Mouse (Mus musculus) limb, embryonic 10.5 days (tissue): ENCODE measurements at regions not wholly inside any gene's neighbourhood (a gene's known extent, or its start where the extent isn't known, plus 50 kb on each side); places are given as distances from the start of the nearest gene placed in this dataset.

Experiments
- DNase-seq: peaks from one replicate; pipeline ENCODE4 v3.0.0-alpha.2; 2017; ENCODE audit warnings: low spot score
- H3K27ac ChIP-seq: fragments of 300-500 bp; sonication (generic); 2 replicates; pipeline ENCODE4 v1.5.1; 2016; ENCODE audit warnings: mild to moderate bottlenecking
- H3K27me3 ChIP-seq: fragments of 300-500 bp; sonication (generic); 2 replicates; pipeline ENCODE4 v1.6.1; 2016; ENCODE audit warnings: low read depth, mild to moderate bottlenecking; ENCODE audit not compliant: poor library complexity, severe bottlenecking
- H3K36me3 ChIP-seq: fragments of 300-500 bp; sonication (generic); 2 replicates; pipeline ENCODE4 v1.6.1; 2016; ENCODE audit warnings: mild to moderate bottlenecking, moderate library complexity
- H3K4me1 ChIP-seq: fragments of 300-500 bp; sonication (generic); 2 replicates; pipeline ENCODE4 v1.6.1; 2016
- H3K4me3 ChIP-seq: fragments of 300-500 bp; sonication (generic); 2 replicates; pipeline ENCODE4 v1.5.1; 2016; ENCODE audit warnings: mild to moderate bottlenecking, moderate library complexity
- H3K9me3 ChIP-seq: fragments of 300-500 bp; sonication (generic); replicated peaks from 2 replicates; pipeline ENCODE4 v1.6.1; 2016; ENCODE audit warnings: mild to moderate bottlenecking
- WGBS: fragments of 180-500 bp; shearing (Covaris S2); methylation state at CpG from one replicate; pipeline ENCODE4 v1.1.7; 2016; 5-methylcytosine and 5-hydroxymethylcytosine counted together

- H3K27ac ChIP-seq, result no peak overlapping the region
- DNase-seq, result no peak
- no peaks in the 10 kb centered on the region for H3K4me1 ChIP-seq
- H3K36me3 ChIP-seq, result no peaks in the 10 kb centered on the region
- no peak overlapping the region for H3K4me3 ChIP-seq
- H3K27me3 ChIP-seq, result no peaks in the 10 kb centered on the region
- no peaks in the 10 kb centered on the region for H3K9me3 ChIP-seq
- 84% methylated on average over 3 of the region's 3 CpGs for WGBS
These were observed 244.5 kb downstream of the Pik3r1 start for GRCm38 (mm10) chr13:101523492-101523891.

GRCm38 (mm10) chr13:101522597-101522996, 245.4 kb downstream of the Pik3r1 start:
- no peak for DNase-seq
- H3K4me3 ChIP-seq, result no peak overlapping the region
- H3K27me3 ChIP-seq, result no peaks in the 10 kb centered on the region
- H3K9me3 ChIP-seq, result no peaks in the 10 kb centered on the region
- H3K4me1 ChIP-seq, result no peaks in the 10 kb centered on the region
- no peaks in the 10 kb centered on the region for H3K36me3 ChIP-seq
- WGBS, result 91% methylated on average over 2 of the region's 2 CpGs
- no peak overlapping the region for H3K27ac ChIP-seq

- WGBS, result 87% methylated on average over 3 of the region's 3 CpGs
- Histone ChIP-seq H3K36me3 (no peaks in the 10 kb centered on the region), H3K27ac (no peak overlapping the region), H3K4me3 (no peak overlapping the region), H3K4me1 (no peaks in the 10 kb centered on the region), H3K9me3 (no peaks in the 10 kb centered on the region), H3K27me3 (no peaks in the 10 kb centered on the region)
- DNase-seq, result no peak
These were observed 254.7 kb downstream of the Pik3r1 start for GRCm38 (mm10) chr13:101513354-101513753.

GRCm38 (mm10) chr13:101509946-101510345, 258.1 kb downstream of the Pik3r1 start:
- Histone ChIP-seq H3K27ac (no peak overlapping the region), H3K4me1 (no peaks in the 10 kb centered on the region), H3K36me3 (no peaks in the 10 kb centered on the region), H3K9me3 (no peaks in the 10 kb centered on the region), H3K4me3 (no peak overlapping the region), H3K27me3 (no peaks in the 10 kb centered on the region)
- 71% methylated on average over 1 of the region's 1 CpGs for WGBS
- DNase-seq, result no peak

- no peak for DNase-seq
- Histone ChIP-seq H3K27ac (no peak overlapping the region), H3K9me3 (no peaks in the 10 kb centered on the region), H3K4me3 (no peak overlapping the region), H3K27me3 (no peaks in the 10 kb centered on the region), H3K4me1 (no peaks in the 10 kb centered on the region), H3K36me3 (no peaks in the 10 kb centered on the region)
These were observed 259.7 kb downstream of the Pik3r1 start for GRCm38 (mm10) chr13:101508331-101508730.

GRCm38 (mm10) chr13:101506696-101507095, 261.3 kb downstream of the Pik3r1 start:
- DNase-seq, result no peak
- H3K27ac ChIP-seq, result no peak overlapping the region
- no peaks in the 10 kb centered on the region for H3K4me1 ChIP-seq
- no peaks in the 10 kb centered on the region for H3K36me3 ChIP-seq
- H3K9me3 ChIP-seq, result no peaks in the 10 kb centered on the region
- no peak overlapping the region for H3K4me3 ChIP-seq
- H3K27me3 ChIP-seq, result no peaks in the 10 kb centered on the region

GRCm38 (mm10) chr13:101505054-101505453, 263.0 kb downstream of the Pik3r1 start:
- Histone ChIP-seq H3K4me1 (no peaks in the 10 kb centered on the region), H3K4me3 (no peak overlapping the region), H3K36me3 (no peaks in the 10 kb centered on the region), H3K27me3 (no peaks in the 10 kb centered on the region), H3K27ac (no peak overlapping the region), H3K9me3 (no peaks in the 10 kb centered on the region)
- WGBS, result 92% methylated on average over 1 of the region's 1 CpGs
- DNase-seq, result no peak

GRCm38 (mm10) chr13:101504241-101504640, 263.8 kb downstream of the Pik3r1 start:
- Histone ChIP-seq H3K4me1 (no peaks in the 10 kb centered on the region), H3K9me3 (no peaks in the 10 kb centered on the region), H3K27ac (no peak overlapping the region), H3K4me3 (no peak overlapping the region), H3K27me3 (no peaks in the 10 kb centered on the region), H3K36me3 (no peaks in the 10 kb centered on the region)
- 85% methylated on average over 5 of the region's 5 CpGs for WGBS
- DNase-seq, result no peak

GRCm38 (mm10) chr13:101501845-101502284, 266.2 kb downstream of the Pik3r1 start:
- Histone ChIP-seq H3K36me3 (no peaks in the 10 kb centered on the region), H3K4me3 (no peak overlapping the region), H3K27me3 (no peaks in the 10 kb centered on the region), H3K4me1 (no peaks in the 10 kb centered on the region), H3K27ac (no peak overlapping the region), H3K9me3 (no peaks in the 10 kb centered on the region)
- 85% methylated on average over 5 of the region's 5 CpGs for WGBS
- DNase-seq, result no peak

GRCm38 (mm10) chr13:101501061-101501460, 267.0 kb downstream of the Pik3r1 start:
- no peak overlapping the region for H3K4me3 ChIP-seq
- WGBS, result 94% methylated on average over 3 of the region's 3 CpGs

GRCm38 (mm10) chr13:101491835-101492234, 276.2 kb downstream of the Pik3r1 start:
- H3K9me3 ChIP-seq, result no peaks in the 10 kb centered on the region
- H3K4me3 ChIP-seq, result no peak overlapping the region
- H3K36me3 ChIP-seq, result no peaks in the 10 kb centered on the region
- 69% methylated on average over 3 of the region's 3 CpGs for WGBS
- no peaks in the 10 kb centered on the region for H3K27me3 ChIP-seq
- no peak overlapping the region for H3K27ac ChIP-seq
- DNase-seq, result no peak
- no peaks in the 10 kb centered on the region for H3K4me1 ChIP-seq

More at GRCm38 (mm10) chr13:101501061-101501460, 267.0 kb downstream of the Pik3r1 start:
- H3K4me1 ChIP-seq, result no peaks in the 10 kb centered on the region
- DNase-seq, result no peak
- H3K27me3 ChIP-seq, result no peaks in the 10 kb centered on the region
- H3K9me3 ChIP-seq, result no peaks in the 10 kb centered on the region
- H3K36me3 ChIP-seq, result no peaks in the 10 kb centered on the region
- no peak overlapping the region for H3K27ac ChIP-seq

GRCm38 (mm10) chr13:101490961-101491360, 277.1 kb downstream of the Pik3r1 start:
- no peaks in the 10 kb centered on the region for H3K9me3 ChIP-seq
- H3K4me1 ChIP-seq, result no peaks in the 10 kb centered on the region
- whole genome bisulfite sequencing, result 87% methylated on average over 5 of the region's 5 CpGs
- H3K27me3 ChIP-seq, result no peaks in the 10 kb centered on the region
- no peak overlapping the region for H3K27ac ChIP-seq
- no peak for DNase-seq
- H3K36me3 ChIP-seq, result no peaks in the 10 kb centered on the region
- H3K4me3 ChIP-seq, result no peak overlapping the region

- Histone ChIP-seq H3K9me3 (no peaks in the 10 kb centered on the region), H3K27ac (no peak overlapping the region), H3K27me3 (no peaks in the 10 kb centered on the region), H3K36me3 (no peaks in the 10 kb centered on the region), H3K4me1 (no peaks in the 10 kb centered on the region), H3K4me3 (no peak overlapping the region)
- WGBS, result 87% methylated on average over 2 of the region's 2 CpGs
- DNase-seq, result no peak
These were observed 280.4 kb downstream of the Pik3r1 start for GRCm38 (mm10) chr13:101487621-101488020.

- Histone ChIP-seq H3K9me3 (no peaks in the 10 kb centered on the region), H3K4me1 (peaks cover 3% of the 10 kb centered on the region; the same call in 1 of the 2 replicates), H3K36me3 (no peaks in the 10 kb centered on the region), H3K27ac (no peak overlapping the region), H3K27me3 (no peaks in the 10 kb centered on the region), H3K4me3 (no peak overlapping the region)
- WGBS, result 83% methylated on average over 7 of the region's 7 CpGs
- no peak for DNase-seq
These were observed 282.2 kb downstream of the Pik3r1 start for GRCm38 (mm10) chr13:101485823-101486222.
